Mouse (Mus musculus) myocyte (in vitro differentiated cells): ENCODE measurements around the gene H2-Eb2. TPM values are rescaled to one million over a fixed set of nuclear protein-coding genes. Genes with fewer than 3 reads are reported as not detected.
"Not testable (repeated sequence)": the region's sequence is repeated elsewhere in the genome, so short reads cannot be mapped to it uniquely, and the experiment has no call there.

Experiments
- H3K27me3 ChIP-seq: one replicate; pipeline ENCODE4 v1.6.1; 2011; ENCODE audit not compliant: control insufficient read depth, insufficient read depth, insufficient read length
- H3K36me3 ChIP-seq: one replicate; pipeline ENCODE4 v1.6.1; 2011; ENCODE audit not compliant: control insufficient read depth, insufficient read depth
- H3K4me2 ChIP-seq: one replicate; pipeline ENCODE4 v1.6.1; 2011; ENCODE audit warnings: low read depth, control low read depth
- H3K4me3 ChIP-seq: one replicate; pipeline ENCODE4 v1.5.1; 2011; ENCODE audit warnings: mild to moderate bottlenecking, control low read depth, moderate library complexity
- H3K79me2 ChIP-seq: one replicate; pipeline ENCODE4 v1.6.1; 2011; ENCODE audit not compliant: control insufficient read depth, insufficient read depth
- H3ac ChIP-seq: one replicate; pipeline ENCODE4 v1.6.1; 2011; ENCODE audit not compliant: control insufficient read depth, insufficient read length
- CEBPB ChIP-seq: IDR thresholded peaks from 2 replicates; pipeline ENCODE4 v1.6.1; 2011; ENCODE audit warnings: mild to moderate bottlenecking, moderate library complexity; ENCODE audit not compliant: poor library complexity, insufficient read depth, severe bottlenecking
- E2F4 ChIP-seq: IDR thresholded peaks from one replicate; pipeline ENCODE4 v1.6.1; 2011; ENCODE audit warnings: mild to moderate bottlenecking, control low read depth, moderate library complexity; ENCODE audit not compliant: insufficient read depth
- MAX ChIP-seq: IDR thresholded peaks from one replicate; pipeline ENCODE4 v1.6.1; 2011; ENCODE audit warnings: low read depth, mild to moderate bottlenecking, control low read depth
- MYOD1 ChIP-seq, 3 experiments: IDR thresholded peaks; one replicate each; pipeline ENCODE4 v1.6.1; 2011; ENCODE audit warnings: control low read depth in 2 of 3, low read depth in 2 of 3, mild to moderate bottlenecking in 2 of 3, moderate library complexity in 1 of 3; ENCODE audit not compliant: insufficient read length in 2 of 3, control insufficient read depth in 1 of 3
- MYOG ChIP-seq, 3 experiments: IDR thresholded peaks; one replicate each; pipeline ENCODE4 v1.6.1; 2011; ENCODE audit warnings: control low read depth in 2 of 3, low read depth in 2 of 3, mild to moderate bottlenecking in 2 of 3; ENCODE audit not compliant: insufficient read length in 2 of 3, control insufficient read depth in 1 of 3, insufficient read depth in 1 of 3
- POLR2A ChIP-seq: IDR thresholded peaks from one replicate; pipeline ENCODE4 v1.6.1; 2011; ENCODE audit warnings: low read depth, mild to moderate bottlenecking, control low read depth, moderate library complexity; ENCODE audit not compliant: insufficient read length
- POLR2AphosphoS2 ChIP-seq: IDR thresholded peaks from one replicate; pipeline ENCODE4 v1.6.1; 2011; ENCODE audit warnings: low read depth, control low read depth; ENCODE audit not compliant: insufficient read length
- REST ChIP-seq: IDR thresholded peaks from one replicate; pipeline ENCODE4 v1.6.1; 2011; ENCODE audit warnings: mild to moderate bottlenecking, control low read depth, moderate library complexity; ENCODE audit not compliant: insufficient read depth, insufficient read length
- SRF ChIP-seq: IDR thresholded peaks from one replicate; pipeline ENCODE4 v1.6.1; 2011; ENCODE audit warnings: low read depth; ENCODE audit not compliant: control insufficient read depth, insufficient read length
- TCF12 ChIP-seq: IDR thresholded peaks from one replicate; pipeline ENCODE4 v1.6.1; 2011; ENCODE audit warnings: mild to moderate bottlenecking, control low read depth; ENCODE audit not compliant: poor library complexity, insufficient read depth, severe bottlenecking
- TCF3 ChIP-seq: IDR thresholded peaks from one replicate; pipeline ENCODE4 v1.6.1; 2011; ENCODE audit warnings: low read depth, control low read depth; ENCODE audit not compliant: insufficient read length
- USF1 ChIP-seq: IDR thresholded peaks from one replicate; pipeline ENCODE4 v1.6.1; 2011; ENCODE audit warnings: low read depth, mild to moderate bottlenecking, control low read depth, moderate library complexity
- polyA plus RNA-seq: library from polyadenylated mRNA; unstranded; fragments of >200 nt; fragmentation: generic; extraction: Trizol; gene quantifications from one replicate; pipeline ENCODE4 v1.2.1, GENCODE M21; 2012; ENCODE audit warnings: missing spikeins

H2-Eb2 gene
- polyA plus RNA-seq, 1 experiment: not detected

DNA sequence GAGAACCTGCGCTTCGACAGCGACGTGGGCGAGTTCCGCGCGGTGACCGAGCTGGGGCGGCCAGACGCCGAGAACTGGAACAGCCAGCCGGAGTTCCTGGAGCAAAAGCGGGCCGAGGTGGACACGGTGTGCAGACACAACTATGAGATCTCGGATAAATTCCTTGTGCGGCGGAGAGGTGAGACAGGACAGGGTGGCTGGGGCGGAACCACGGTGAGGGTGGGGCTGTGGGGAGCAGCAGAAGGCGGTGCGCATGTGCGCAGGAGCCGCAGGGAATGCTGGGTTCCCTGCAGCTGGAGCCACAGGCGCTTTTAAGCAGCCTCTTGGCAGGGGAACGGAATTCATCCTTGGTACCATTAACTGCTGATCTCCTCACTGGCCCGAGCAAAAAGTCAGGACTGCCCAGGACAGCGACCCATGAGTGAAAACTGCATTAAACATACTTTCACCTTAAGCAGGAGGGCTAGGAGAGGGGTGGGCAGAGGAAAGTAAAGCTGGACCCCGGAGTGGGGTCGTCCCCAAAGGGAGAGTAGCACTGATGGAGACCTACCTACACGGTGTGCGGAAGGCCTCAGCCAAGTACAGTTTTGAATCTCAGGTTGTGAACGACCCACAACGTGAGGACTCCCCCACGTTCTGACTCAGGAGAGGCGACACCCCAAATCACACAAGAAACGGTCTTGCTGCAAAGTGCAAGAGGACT is 15.6 kb upstream of the H2-Eb2 start:
- H3K27me3 ChIP-seq: peaks cover 20% of the 10 kb centered on the region
- no peak overlapping the region for H3ac ChIP-seq
- no peak overlapping the region for H3K4me3 ChIP-seq
- no peak overlapping the region for H3K4me2 ChIP-seq
- no peaks in the 10 kb centered on the region for H3K36me3 ChIP-seq
- H3K79me2 ChIP-seq: no peaks in the 10 kb centered on the region
- TF ChIP-seq TCF12 (no peak), POLR2A (no peak), CEBPB (no peak), POLR2AphosphoS2 (no peak), MAX (no peak), USF1 (no peak), MYOG (IDR thresholded peaks at IDR 0.05; ENCODE audit: control insufficient read depth in 1 of 3, insufficient read depth in 1 of 3, insufficient read length in 2 of 3, low read depth in 2 of 3) (no peak), REST (no peak), E2F4 (no peak), SRF (no peak), MYOD1 (IDR thresholded peaks at IDR 0.05; ENCODE audit: control insufficient read depth in 1 of 3, insufficient read length in 2 of 3, low read depth in 2 of 3) (no peak), TCF3 (no peak)

DNA sequence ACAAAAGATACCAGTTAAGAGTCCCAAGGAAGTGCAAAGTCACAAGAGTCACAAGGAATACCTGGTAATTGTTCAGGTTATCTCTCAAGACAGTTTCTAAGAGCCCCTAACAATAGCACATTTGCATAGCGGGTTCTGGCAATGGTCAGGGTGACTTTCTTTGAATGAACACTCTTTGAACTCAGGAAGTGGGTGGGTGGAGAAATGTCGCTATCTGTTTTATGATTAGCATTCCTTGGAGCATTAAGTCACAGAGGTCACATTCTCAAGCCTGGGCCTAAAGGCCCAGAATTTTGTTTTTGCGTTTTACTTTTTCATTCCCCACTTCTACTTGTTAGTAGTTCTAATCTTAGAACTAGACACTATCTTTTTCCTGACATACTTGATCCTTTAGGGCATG is 14.9 kb upstream of the H2-Eb2 start:
- not testable (repeated sequence) for H3K4me2 ChIP-seq, H3K4me3 ChIP-seq, H3K36me3 ChIP-seq, H3K79me2 ChIP-seq, H3ac ChIP-seq
- peaks cover 20% of the 10 kb centered on the region for H3K27me3 ChIP-seq

DNA sequence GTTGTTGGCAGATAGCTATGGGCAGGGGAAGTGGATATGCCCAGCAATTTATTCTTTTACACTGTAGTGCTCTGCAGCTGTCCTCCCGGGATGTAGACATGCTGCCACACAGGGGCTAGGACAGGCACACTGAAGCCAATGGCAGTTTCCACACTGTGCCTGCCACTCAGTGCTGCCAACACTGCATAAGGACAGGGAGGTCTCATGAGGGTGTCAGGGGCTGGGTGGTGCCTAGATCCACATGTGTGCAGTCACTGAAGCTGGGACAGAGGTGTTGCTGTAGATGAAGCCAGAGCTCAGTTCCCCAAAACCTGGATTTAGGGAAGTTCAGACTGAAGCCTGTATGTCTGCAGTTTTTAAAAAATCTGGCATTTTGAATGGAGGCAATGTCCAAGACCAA is 13.3 kb upstream of the H2-Eb2 start:
- Histone ChIP-seq H3K36me3 (no peaks in the 10 kb centered on the region), H3ac (no peak overlapping the region), H3K27me3 (peaks cover 20% of the 10 kb centered on the region), H3K4me2 (no peak overlapping the region), H3K4me3 (no peak overlapping the region), H3K79me2 (no peaks in the 10 kb centered on the region)
- no peak for TF ChIP-seq REST
- no peak for TF ChIP-seq MYOG (IDR thresholded peaks at IDR 0.05; ENCODE audit: control insufficient read depth in 1 of 3, insufficient read depth in 1 of 3, insufficient read length in 2 of 3, low read depth in 2 of 3)
- TF ChIP-seq USF1: no peak
- no peak for TF ChIP-seq POLR2A
- TF ChIP-seq E2F4: no peak
- no peak for TF ChIP-seq TCF3
- no peak for TF ChIP-seq MAX
- no peak for TF ChIP-seq MYOD1 (IDR thresholded peaks at IDR 0.05; ENCODE audit: control insufficient read depth in 1 of 3, insufficient read length in 2 of 3, low read depth in 2 of 3)
- TF ChIP-seq SRF: no peak
- no peak for TF ChIP-seq CEBPB
- no peak for TF ChIP-seq TCF12
- no peak for TF ChIP-seq POLR2AphosphoS2

DNA sequence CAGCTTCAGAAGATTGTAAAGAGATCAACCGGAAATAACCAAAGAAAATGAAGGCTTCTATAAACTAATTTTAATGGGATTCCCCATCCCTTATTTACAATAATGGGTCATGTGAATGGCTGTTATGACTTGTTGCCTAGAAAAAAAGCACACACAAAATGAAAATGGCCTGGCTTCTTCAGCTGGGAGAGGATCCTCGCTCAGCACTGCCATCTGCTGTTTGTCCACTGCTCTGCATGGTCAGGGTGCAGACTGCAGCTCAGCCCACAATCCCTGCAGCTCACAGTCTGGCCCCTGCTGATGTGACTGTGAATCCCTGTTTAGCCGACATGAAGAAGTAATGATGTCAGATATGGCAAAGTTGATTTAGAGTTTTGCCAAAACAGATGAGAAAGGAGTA is 12.1 kb upstream of the H2-Eb2 start:
- H3K27me3 ChIP-seq: peaks cover 20% of the 10 kb centered on the region
- no peaks in the 10 kb centered on the region for H3K79me2 ChIP-seq
- no peaks in the 10 kb centered on the region for H3K36me3 ChIP-seq
- no peak overlapping the region for H3ac ChIP-seq
- H3K4me3 ChIP-seq: no peak overlapping the region
- no peak overlapping the region for H3K4me2 ChIP-seq
- TF ChIP-seq MYOG (IDR thresholded peaks at IDR 0.05; ENCODE audit: control insufficient read depth in 1 of 3, insufficient read depth in 1 of 3, insufficient read length in 2 of 3, low read depth in 2 of 3) (no peak), MAX (no peak), CEBPB (no peak), POLR2A (no peak), SRF (no peak), POLR2AphosphoS2 (no peak), REST (no peak), MYOD1 (IDR thresholded peaks at IDR 0.05; ENCODE audit: control insufficient read depth in 1 of 3, insufficient read length in 2 of 3, low read depth in 2 of 3) (no peak), TCF3 (no peak), USF1 (no peak), E2F4 (no peak), TCF12 (no peak)

DNA sequence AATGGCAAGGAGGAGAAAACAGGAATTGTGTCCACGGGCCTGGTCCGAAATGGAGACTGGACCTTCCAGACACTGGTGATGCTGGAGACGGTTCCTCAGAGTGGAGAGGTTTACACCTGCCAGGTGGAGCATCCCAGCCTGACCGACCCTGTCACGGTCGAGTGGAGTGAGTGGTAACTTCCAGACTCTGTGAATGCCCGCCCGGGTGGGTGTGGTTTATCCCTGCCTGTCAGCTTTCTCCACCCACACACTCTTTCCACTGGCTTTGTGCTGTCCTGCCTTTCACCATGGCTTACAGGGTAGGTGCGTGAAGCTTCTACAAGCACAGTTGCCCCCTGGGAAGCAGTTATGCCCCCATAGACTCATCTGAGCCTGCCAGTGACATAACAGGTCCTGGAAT is 11.2 kb upstream of the H2-Eb2 start:
- no peak for TF ChIP-seq SRF
- no peak for TF ChIP-seq CEBPB
- no peak for TF ChIP-seq E2F4
- no peak for TF ChIP-seq MYOD1 (IDR thresholded peaks at IDR 0.05; ENCODE audit: control insufficient read depth in 1 of 3, insufficient read length in 2 of 3, low read depth in 2 of 3)
- no peak for TF ChIP-seq POLR2AphosphoS2
- TF ChIP-seq POLR2A: no peak
- TF ChIP-seq USF1: no peak
- Histone ChIP-seq H3K36me3 (no peaks in the 10 kb centered on the region), H3K4me2 (no peak overlapping the region), H3K4me3 (no peak overlapping the region), H3ac (no peak overlapping the region), H3K27me3 (peaks cover 20% of the 10 kb centered on the region), H3K79me2 (no peaks in the 10 kb centered on the region)
